Mouse (Mus musculus) bone marrow, adult 2 months (tissue): ENCODE results near the gene Gstm2.
"Not testable (repeated sequence)": the region's sequence is repeated elsewhere in the genome, so short reads cannot be mapped to it uniquely, and the experiment has no call there.

Source experiments
- CTCF ChIP-seq: fragments of 200-500 bp; IDR thresholded peaks from 2 replicates; pipeline ENCODE4 v1.5.1; 2011; ENCODE audit warnings: low read length, control low read depth; ENCODE audit not compliant: control insufficient read depth, insufficient read depth
- POLR2A ChIP-seq: fragments of 200-500 bp; IDR thresholded peaks from 2 replicates; pipeline ENCODE4 v1.6.1; 2011; ENCODE audit warnings: low read depth, mild to moderate bottlenecking, control low read depth, low read length, borderline replicate concordance; ENCODE audit not compliant: control insufficient read depth

DNA sequence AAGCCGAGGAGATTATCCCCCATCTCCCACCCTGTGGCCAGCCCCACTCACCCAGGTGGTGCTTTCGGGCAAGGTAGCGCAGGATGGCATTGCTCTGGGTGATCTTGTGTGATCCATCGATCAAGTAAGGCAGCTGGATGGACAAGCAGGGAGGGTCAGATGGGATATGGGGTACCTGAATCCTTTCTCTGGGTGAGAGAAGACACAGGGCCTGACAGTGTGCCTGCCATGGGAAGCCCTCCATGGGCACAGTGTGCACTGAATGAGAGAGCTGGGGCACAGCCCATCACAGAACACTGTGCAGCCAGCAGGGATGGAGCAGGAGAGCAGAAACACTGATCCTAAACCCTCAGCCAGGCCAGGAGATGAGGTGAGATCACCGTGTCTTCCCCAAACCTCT lies 30.2 kb upstream of the Gstm2 start:
- not testable (repeated sequence) for TF ChIP-seq CTCF, POLR2A
